28 mouse cellular contexts compared by ENCODE assay signal in the genomic region with DNA sequence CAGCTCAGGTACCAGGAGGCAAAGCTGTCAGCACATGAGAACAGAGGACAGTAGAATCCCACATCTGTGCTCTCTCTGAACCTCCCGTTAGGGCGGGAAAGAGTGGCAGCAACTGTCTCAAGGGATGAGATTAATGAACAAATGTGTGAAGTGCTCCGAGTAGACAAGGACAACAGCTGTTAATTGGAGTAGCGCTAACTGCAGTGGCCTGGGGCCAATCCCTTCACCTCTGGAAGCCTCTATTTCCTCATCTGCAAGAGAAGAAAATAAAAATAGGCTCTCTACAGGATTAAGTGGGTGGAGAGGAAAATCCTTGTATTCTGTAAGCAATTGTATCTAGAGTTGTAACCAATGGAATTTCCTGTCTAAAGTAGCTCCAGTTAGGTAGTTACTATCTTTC.
DNase-seq lines count a peak whose midpoint lies in the region; ATAC-seq and TF ChIP-seq lines count a peak whose summit lies in the region.
"Had no signal": no experiment of that assay in that cellular context is flagged by ENCODE, and none has a peak within 500 bp of the region (broad histone marks: within the 10 kb centered on the region; RNA-seq: fewer than 3 reads in every experiment).

No protein-coding gene starts in this region.

- no peak for TF ChIP-seq POLR2A in brain, embryonic 14.5 days (IDR thresholded peaks at IDR 0.05; ENCODE audit: borderline replicate concordance, extremely low read depth, insufficient read depth, insufficient read length, poor library complexity, severe bottlenecking)
- no peak for TF ChIP-seq POLR2A in limb, embryonic 14.5 days (IDR thresholded peaks at IDR 0.05; ENCODE audit: borderline replicate concordance, extremely low read depth, insufficient read depth, insufficient read length)

- peaks cover 7% of the 10 kb centered on the region; the same call in 1 of the 2 replicates for H3K4me1 ChIP-seq in forebrain, embryonic 10.5 days
- no peaks in the 10 kb centered on the region for H3K4me1 ChIP-seq in forebrain, postnatal 0 days (ENCODE audit: insufficient read depth)
- H3K4me1 ChIP-seq in kidney, postnatal 0 days (replicated peaks; ENCODE audit: insufficient read depth, low read length): no peaks in the 10 kb centered on the region
- no peaks in the 10 kb centered on the region for H3K4me1 ChIP-seq in limb, embryonic 14.5 days (ENCODE audit: control insufficient read depth, insufficient read depth, low read length)
- H3K4me1 ChIP-seq: neural tube, embryonic 12.5 days had no signal

- H3K27ac ChIP-seq in forebrain, embryonic 10.5 days: 0 out of 2 replicates have a peak overlapping the region, but pooled peaks have one; percentile 13
- no peak overlapping the region for H3K27ac ChIP-seq in forebrain, postnatal 0 days (ENCODE audit: low read depth, low read length)
- H3K27ac ChIP-seq in kidney, postnatal 0 days: no peak overlapping the region
- H3K27ac ChIP-seq in limb, embryonic 14.5 days (replicated peaks; ENCODE audit: low read depth, low read length): no peak overlapping the region
- H3K27ac ChIP-seq in layer of hippocampus, adult 2 months: no peak overlapping the region
- H3K27ac ChIP-seq: embryonic facial prominence, embryonic 15.5 days; forebrain, embryonic 13.5 days; liver, embryonic 14.5 days; macrophage; neural tube, embryonic 12.5 days had no signal

- TF ChIP-seq CTCF in forebrain, postnatal 0 days (IDR thresholded peaks at IDR 0.05; ENCODE audit: low read depth): no peak
- TF ChIP-seq CTCF in kidney, postnatal 0 days (IDR thresholded peaks at IDR 0.05; ENCODE audit: low read depth): no peak
- no peak for TF ChIP-seq CTCF in brain, embryonic 14.5 days (IDR thresholded peaks at IDR 0.05; ENCODE audit: borderline replicate concordance, extremely low read depth, insufficient read depth, insufficient read length)
- TF ChIP-seq CTCF in layer of hippocampus, adult 2 months (conservative IDR thresholded peaks at IDR 0.05): no peak

- H3K9ac ChIP-seq in forebrain, postnatal 0 days: no peak overlapping the region
- H3K9ac ChIP-seq in kidney, postnatal 0 days (ENCODE audit: low read depth, low read length): no peak overlapping the region
- H3K9ac ChIP-seq in limb, embryonic 14.5 days (ENCODE audit: low read depth, low read length, severe bottlenecking): no peak overlapping the region
- H3K9ac ChIP-seq: embryonic facial prominence, embryonic 15.5 days; forebrain, embryonic 13.5 days; liver, embryonic 14.5 days; neural tube, embryonic 12.5 days had no signal

- no peak for DNase-seq in forebrain, embryonic 10.5 days (ENCODE audit: extremely low spot score, low spot score)
- no peak for DNase-seq in forebrain, postnatal 0 days
- DNase-seq in kidney, postnatal 0 days (ENCODE audit: low spot score): peak; percentile 15
- DNase-seq in kidney, adult 8-10 months: no peak
- peak; percentile 36 for DNase-seq in brain, embryonic 14.5 days (ENCODE audit: low read depth)
- peak; percentile 7 for DNase-seq in limb, embryonic 14.5 days (ENCODE audit: low spot score)
- no peak for DNase-seq in layer of hippocampus, adult 2 months (ENCODE audit: low spot score in 2 of 2)
- DNase-seq: adrenal gland, adult 8-10 months; cerebellum, adult 11-12 months; cerebellum, adult 9-11 months; gastrocnemius, postnatal 25 days; kidney, adult 18-20 months; layer of hippocampus, postnatal 36 days; left cerebral cortex, postnatal 4 days; liver; lung, adult 2 months; lung, postnatal 10 days; thymus, adult 2 months; thymus, postnatal 4 days had no signal

- no peaks in the 10 kb centered on the region for H3K27me3 ChIP-seq in forebrain, embryonic 10.5 days (ENCODE audit: poor library complexity, severe bottlenecking)
- no peaks in the 10 kb centered on the region for H3K27me3 ChIP-seq in forebrain, postnatal 0 days (ENCODE audit: insufficient read depth, low read length)
- H3K27me3 ChIP-seq in kidney, postnatal 0 days (ENCODE audit: insufficient read depth, low read length): no peaks in the 10 kb centered on the region
- no peaks in the 10 kb centered on the region for H3K27me3 ChIP-seq in limb, embryonic 14.5 days (ENCODE audit: control insufficient read depth, insufficient read depth, low read length)
- H3K27me3 ChIP-seq: embryonic facial prominence, embryonic 15.5 days; forebrain, embryonic 13.5 days; neural tube, embryonic 12.5 days had no signal

- H3K4me3 ChIP-seq in forebrain, embryonic 10.5 days: no peak overlapping the region
- H3K4me3 ChIP-seq in forebrain, postnatal 0 days (ENCODE audit: low read depth, low read length): no peak overlapping the region
- H3K4me3 ChIP-seq in kidney, postnatal 0 days (replicated peaks; ENCODE audit: low read depth, low read length): no peak overlapping the region
- no peak overlapping the region for H3K4me3 ChIP-seq in limb, embryonic 14.5 days (replicated peaks; ENCODE audit: low read length)
- H3K4me3 ChIP-seq in layer of hippocampus, adult 2 months: no peak overlapping the region
- H3K4me3 ChIP-seq: embryonic facial prominence, embryonic 15.5 days; forebrain, embryonic 13.5 days; myocyte; neural tube, embryonic 12.5 days had no signal

- no peak for ATAC-seq in forebrain, postnatal 0 days
- no peak for ATAC-seq in kidney, postnatal 0 days (replicated peaks; ENCODE audit: low FRiP score, low read depth)
- no peak for ATAC-seq in limb, embryonic 14.5 days (ENCODE audit: low FRiP score, low read depth)
- ATAC-seq: forebrain, embryonic 13.5 days; hindbrain, embryonic 16.5 days; midbrain, embryonic 16.5 days had no signal

- WGBS in forebrain, embryonic 10.5 days: 60% methylated on average over 4 of the region's 4 CpGs
- 53% methylated on average over 4 of the region's 4 CpGs for WGBS in forebrain, postnatal 0 days
- 24% methylated on average over 4 of the region's 4 CpGs for whole genome bisulfite sequencing in kidney, postnatal 0 days
- 29% methylated on average over 4 of the region's 4 CpGs for WGBS in limb, embryonic 14.5 days

- no peaks in the 10 kb centered on the region for H3K36me3 ChIP-seq in forebrain, embryonic 10.5 days (replicated peaks)
- no peaks in the 10 kb centered on the region for H3K36me3 ChIP-seq in forebrain, postnatal 0 days (ENCODE audit: insufficient read depth)
- no peaks in the 10 kb centered on the region for H3K36me3 ChIP-seq in kidney, postnatal 0 days (ENCODE audit: insufficient read depth, low read length)
- no peaks in the 10 kb centered on the region for H3K36me3 ChIP-seq in limb, embryonic 14.5 days (ENCODE audit: control insufficient read depth, insufficient read depth, low read length)
- H3K36me3 ChIP-seq: embryonic facial prominence, embryonic 15.5 days; G1E; neural tube, embryonic 12.5 days had no signal

- H3K4me2 ChIP-seq in forebrain, postnatal 0 days (ENCODE audit: low read depth): no peak overlapping the region
- H3K4me2 ChIP-seq in kidney, postnatal 0 days (ENCODE audit: low read length): no peak overlapping the region
- no peak overlapping the region for H3K4me2 ChIP-seq in limb, embryonic 14.5 days (replicated peaks; ENCODE audit: low read depth, low read length, severe bottlenecking)
- H3K4me2 ChIP-seq: embryonic facial prominence, embryonic 15.5 days; forebrain, embryonic 13.5 days; neural tube, embryonic 12.5 days had no signal

- H3K9me3 ChIP-seq in forebrain, embryonic 10.5 days: 0 out of 2 replicates have a peak, but pooled peaks cover 3% of the 10 kb centered on the region
- no peaks in the 10 kb centered on the region for H3K9me3 ChIP-seq in forebrain, postnatal 0 days (ENCODE audit: low read length)
- no peaks in the 10 kb centered on the region for H3K9me3 ChIP-seq in kidney, postnatal 0 days (replicated peaks; ENCODE audit: low read length)
- no peaks in the 10 kb centered on the region for H3K9me3 ChIP-seq in limb, embryonic 14.5 days (ENCODE audit: control insufficient read depth, low read length)
- H3K9me3 ChIP-seq: embryonic facial prominence, embryonic 15.5 days; G1E; neural tube, embryonic 12.5 days had no signal

Comparison
In these comparisons a context has a peak if more than half of its experiments do, and no peak if none do; other contexts are left out.
1. DNase-seq: peak in kidney, postnatal 0 days (single experiment), brain, embryonic 14.5 days (single experiment) and limb, embryonic 14.5 days (single experiment); none in forebrain, embryonic 10.5 days (single experiment), forebrain, postnatal 0 days (single experiment), kidney, adult 8-10 months (0 of 2) and layer of hippocampus, adult 2 months (0 of 2).